Mouse (Mus musculus): ENCODE results near the gene Xylt1. TPM values are rescaled to one million over a fixed set of nuclear protein-coding genes. Genes with fewer than 3 reads are reported as not detected.

Xylt1 gene
- total RNA-seq (2021) = 1 to 10 TPM; 4.8 to 6.5 TPM
- long read RNA-seq, experiment 1 = 0 reads
- long read RNA-seq, experiment 2, partial matches to known transcripts = 0 of 1 reads
- long read RNA-seq, experiment 2, other reads (novel, unspliced or antisense) = 1 of 1 reads

- DNase-seq = peak; percentile 88
Measured at GRCm38 (mm10) chr7:117380418-117381187, at the start of gene Xylt1. Gene Xylt1, plus strand, starts transcription at chr7:117380979.

- no peak for DNase-seq
Measured at GRCm38 (mm10) chr7:117333936-117334335, 46.8 kb upstream of the Xylt1 start.

DNA sequence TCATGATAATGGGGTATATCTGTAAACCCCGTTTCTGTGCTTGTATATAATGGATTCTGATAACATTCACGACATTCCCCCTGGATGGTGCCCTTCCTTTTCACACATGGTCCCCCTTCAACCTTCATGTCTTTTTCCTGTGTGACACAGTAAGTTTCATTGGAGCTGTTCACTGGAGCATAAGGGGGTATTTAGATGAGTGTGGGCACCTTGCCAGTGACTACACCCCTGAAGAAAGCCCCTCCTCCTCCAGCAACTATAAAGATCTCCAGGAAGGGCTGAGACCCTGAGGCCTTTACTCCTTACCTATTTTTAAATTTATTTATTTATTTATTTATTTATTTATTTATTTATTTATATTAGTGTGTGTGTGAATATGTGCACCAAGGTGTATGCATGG is 24.5 kb upstream of the Xylt1 start:
- DNase-seq = no peak

DNA sequence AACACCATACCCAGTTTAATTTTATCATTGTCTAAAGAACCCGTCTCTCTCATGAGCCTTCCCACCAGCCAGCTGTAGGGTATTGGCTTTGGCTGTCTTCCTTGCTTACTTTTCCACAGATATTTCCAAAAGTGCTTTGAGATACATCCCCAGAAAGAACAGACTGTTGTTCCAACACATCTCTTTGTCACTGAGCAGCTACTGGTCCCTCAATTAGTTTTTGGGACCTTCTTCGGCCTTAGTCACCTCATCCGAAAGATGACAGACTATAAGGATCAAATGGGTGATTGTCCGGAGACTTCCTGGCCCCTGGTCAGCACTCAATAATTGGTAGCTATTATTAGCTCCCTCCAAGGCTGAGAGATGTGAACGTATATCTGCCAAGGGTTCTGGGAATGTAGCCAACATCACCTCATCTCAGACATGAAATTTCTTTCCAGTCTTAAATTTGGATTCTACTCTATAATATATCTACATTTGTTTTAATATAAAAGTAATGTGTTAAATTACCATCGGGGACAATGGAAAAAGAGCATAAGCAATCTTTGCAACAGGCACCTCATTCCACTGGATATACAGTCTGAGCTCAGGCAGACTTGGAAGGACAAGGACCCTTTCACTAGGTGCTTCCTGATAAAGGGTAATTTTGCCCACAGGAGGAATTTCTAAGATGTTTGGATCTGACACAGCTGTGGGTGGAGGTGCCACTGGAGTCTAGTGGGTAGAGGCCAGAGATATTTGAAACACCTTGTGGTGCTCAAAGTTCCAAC is 23.2 kb upstream of the Xylt1 start:
- DNase-seq = no peak

DNA sequence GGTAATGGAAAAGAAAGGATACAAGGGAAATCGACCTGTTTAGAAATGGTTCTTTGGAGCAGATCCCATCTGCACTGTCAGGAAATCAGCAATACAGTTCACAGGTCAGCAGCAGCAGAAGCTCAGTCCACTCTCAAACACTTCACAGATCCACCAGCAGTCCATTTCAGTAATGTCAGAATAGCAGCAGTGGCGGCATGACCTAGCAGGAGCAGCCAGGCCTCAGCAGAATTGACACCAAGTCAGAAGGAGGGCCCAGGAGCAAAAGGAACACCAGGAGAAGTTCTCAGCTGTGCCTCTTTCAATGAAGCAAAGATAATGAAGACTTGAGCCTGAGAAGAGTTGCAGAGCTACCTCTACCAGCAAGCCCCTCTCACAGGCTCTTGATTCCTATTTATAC is 19.5 kb upstream of the Xylt1 start:
- no peak for DNase-seq

DNA sequence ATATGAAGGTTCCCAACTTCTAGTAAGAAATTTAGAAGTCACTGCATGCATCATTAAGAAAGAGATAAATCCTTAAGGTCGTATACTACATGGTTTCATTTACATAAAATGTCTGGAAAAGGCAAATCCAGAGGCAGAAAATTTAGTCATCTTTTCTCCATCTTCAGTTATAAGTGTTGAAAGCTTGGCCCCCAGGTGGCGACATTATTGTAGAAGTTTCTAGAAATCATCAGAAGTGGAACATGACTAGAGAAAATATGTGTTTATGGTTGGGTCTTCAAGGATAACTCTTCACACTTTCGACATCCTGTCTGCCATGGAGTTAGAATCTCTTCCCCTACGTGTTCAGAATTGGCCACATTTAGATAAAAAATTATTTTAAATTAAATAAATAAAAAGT is 18.3 kb upstream of the Xylt1 start:
- no peak for DNase-seq

DNA sequence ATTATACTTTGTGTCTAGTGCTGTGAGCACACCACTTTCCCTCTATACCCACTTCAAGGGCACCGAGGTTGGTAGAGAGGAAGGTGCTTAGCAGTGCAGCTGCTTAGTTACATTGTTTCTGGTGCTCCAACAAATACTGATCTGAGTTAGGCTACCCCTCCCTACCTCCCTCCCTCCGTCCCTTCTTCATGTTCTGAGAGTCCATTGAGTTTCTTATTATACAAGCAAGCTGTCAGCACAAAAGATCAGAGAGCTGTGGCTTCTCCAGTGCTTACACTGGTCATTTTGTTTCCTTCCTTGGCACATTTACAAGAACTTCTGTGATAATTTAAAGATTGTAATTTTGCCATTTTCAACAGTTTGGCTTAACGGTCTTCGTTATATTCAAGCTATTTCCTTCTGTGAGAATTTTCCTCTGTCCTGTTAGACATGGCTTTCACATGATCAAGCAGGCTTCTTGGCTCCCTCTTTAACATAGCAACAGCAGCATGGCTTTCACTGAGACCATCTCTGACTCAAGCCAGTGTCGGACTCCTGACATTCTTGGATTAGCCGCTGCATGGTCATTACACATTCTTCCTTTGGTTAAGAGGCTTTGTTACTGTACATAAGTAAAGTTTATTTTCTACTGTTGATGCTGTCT is 12.0 kb upstream of the Xylt1 start:
- DNase-seq = no peak

GRCm38 (mm10) chr7:117369290-117369941 is 11.4 kb upstream of the Xylt1 start:
- no peak for DNase-seq

- peak; percentile 74 for DNase-seq
Measured at GRCm38 (mm10) chr7:117375886-117376309, 4.9 kb upstream of the Xylt1 start.

DNA sequence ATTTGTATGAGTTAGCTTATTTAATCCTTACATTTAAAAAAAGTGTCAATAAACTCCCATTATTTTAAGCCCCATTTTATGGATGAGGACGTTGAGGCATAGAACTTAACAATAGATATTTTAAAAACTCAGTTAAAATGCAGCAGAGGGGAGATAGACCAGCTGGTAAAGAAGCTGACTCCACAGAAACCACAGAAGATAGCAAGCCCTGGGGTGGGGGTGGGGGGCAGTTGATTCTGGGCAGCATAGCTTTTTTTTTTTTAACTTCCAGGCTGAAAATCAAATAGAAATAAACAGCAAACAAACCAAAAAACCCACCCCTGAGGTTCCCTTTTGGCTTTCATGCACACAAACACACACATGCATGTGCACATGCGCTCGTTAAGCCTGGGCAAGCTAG is 3.6 kb upstream of the Xylt1 start:
- DNase-seq = no peak

- DNase-seq = peak; percentile 44
Measured at GRCm38 (mm10) chr7:117380036-117380417, 752 bp upstream of the Xylt1 start.

DNA sequence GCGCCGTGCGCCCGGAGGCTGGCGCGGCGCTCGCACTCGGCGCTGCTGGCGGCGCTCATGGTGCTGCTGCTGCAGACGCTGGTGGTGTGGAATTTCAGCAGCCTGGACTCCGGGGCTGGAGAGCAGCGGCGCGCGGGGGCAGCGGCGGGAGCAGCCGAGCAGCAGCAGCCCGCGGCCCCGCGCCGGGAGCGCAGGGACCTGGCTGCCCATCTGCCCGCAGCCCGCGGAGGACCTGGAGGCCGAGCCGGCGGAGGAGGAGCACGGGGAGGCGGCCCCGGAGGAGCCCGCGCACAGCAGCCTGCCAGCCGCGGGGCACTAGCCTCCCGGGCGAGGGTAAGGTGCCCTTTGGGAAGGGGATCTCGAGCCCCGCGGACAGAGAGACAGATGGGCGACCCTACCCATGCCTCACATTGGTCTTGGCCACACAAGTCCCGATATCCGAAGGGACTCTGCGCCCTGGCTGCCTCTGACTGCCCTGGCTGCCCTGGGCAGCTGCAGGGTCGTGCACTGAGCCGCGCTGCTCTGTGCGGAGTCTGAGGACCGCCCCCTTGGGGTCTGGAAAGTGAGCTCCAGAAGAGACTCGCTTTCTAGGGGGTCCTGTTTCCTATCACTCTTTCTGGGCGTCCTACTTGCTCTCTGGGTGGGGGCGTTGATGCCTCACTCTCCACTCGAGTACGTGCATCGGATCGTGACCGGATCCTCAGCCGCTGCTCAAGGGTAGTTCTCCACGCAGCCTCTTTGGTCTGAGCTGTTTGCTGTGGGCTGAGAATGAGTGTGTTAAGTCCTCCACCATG is 606 bp downstream of the Xylt1 start:
- DNase-seq = peak; percentile 67

DNA sequence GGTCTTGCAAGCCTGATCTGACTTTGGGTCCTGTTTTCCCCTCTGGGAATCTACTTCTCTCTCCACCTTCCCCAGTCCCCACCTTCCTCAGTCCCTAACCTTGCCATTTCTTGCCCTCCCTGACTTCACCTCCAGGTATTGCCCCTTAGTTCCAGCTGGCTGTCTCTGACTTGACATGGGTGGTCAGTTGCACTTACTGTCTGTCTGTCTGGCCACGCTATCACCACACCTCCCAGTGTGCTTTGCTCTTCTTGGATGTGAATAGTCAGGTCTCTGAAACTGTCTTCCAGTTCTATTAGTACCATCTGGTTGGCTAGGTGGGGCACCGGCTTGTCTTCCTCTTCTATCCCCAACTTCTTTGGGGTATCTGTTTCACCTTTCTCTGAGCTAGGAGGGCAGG is 1.2 kb downstream of the Xylt1 start:
- no peak for DNase-seq

DNA sequence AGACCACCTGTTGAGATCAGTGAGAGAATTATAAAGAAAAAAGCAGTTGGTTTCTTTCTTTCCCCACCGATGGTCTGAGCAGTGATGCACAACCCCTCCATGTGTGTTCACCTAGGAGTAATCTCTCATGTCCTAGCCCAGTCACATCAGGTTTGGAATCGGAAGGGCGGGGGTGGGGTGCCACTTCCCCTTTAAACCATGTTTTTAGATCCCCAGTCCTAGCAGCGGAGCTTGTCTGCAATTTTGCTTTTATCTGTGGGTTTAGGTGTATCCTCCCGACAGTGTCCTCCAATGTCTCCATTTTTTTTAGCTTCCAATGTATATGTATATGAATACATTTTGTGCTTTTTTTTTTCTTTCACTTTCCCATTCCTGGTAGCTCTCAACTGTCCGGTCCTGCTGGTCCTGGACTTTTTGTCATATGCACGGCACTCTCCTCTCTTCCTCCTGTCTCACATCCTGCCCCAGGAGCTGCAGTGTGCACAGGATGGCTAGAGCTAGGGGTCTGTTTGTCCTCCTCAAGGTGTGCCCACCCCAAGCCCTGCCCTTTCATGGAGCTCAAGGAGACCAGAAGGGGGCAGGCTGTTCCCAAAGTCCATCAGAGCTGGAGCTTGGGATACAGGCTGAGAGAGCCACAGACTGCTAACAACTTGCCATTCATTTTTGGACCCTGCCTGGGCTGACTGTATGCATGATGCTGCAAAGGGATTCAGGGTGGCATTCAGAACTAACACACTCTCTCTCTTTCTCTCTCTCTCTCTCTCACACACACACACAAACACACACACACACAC is 2.6 kb downstream of the Xylt1 start:
- peak; percentile 49 for DNase-seq

GRCm38 (mm10) chr7:117386376-117386775 is 5.6 kb downstream of the Xylt1 start:
- DNase-seq = no peak

GRCm38 (mm10) chr7:117388284-117388988 is 7.7 kb downstream of the Xylt1 start:
- no peak for DNase-seq

GRCm38 (mm10) chr7:117389048-117389447 is 8.3 kb downstream of the Xylt1 start:
- DNase-seq = no peak

- DNase-seq = no peak
Measured at GRCm38 (mm10) chr7:117392863-117393569, 12.2 kb downstream of the Xylt1 start.

- no peak for DNase-seq
Measured at GRCm38 (mm10) chr7:117393976-117394375, 13.2 kb downstream of the Xylt1 start.

Measured in adrenal gland, postnatal 10 days (tissue).